Mouse (Mus musculus) liver (tissue): ENCODE measurements at regions not wholly inside any gene's neighbourhood (a gene's known extent, or its start where the extent isn't known, plus 50 kb on each side); places are given as distances from the start of the nearest gene placed in this dataset.

ENCODE experiments used
- DNase-seq: peaks from one replicate; pipeline ENCODE4 v3.0.0-alpha.2; 2020; ENCODE audit warnings: mixed read lengths

DNA sequence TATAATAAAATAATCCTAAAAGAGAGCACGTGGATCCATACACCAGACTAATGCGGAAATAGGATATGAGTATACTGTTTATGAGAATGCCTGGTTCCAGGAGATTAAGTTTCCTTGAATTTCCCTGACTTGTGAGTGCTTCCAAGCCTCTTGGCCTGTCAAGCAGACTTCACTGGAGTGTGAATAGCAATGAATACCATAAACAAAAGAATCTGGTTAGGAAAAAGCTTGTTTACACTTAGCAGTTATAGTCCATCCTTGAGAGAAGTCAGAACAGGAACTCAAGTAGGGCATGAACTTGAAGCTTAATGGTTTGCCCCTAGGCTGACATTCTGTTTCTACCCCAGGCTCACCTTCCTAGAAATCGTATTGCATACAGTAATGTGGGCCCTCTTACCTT, 368.8 kb downstream of the Wdr20rt start:
- DNase-seq: no peak

DNA sequence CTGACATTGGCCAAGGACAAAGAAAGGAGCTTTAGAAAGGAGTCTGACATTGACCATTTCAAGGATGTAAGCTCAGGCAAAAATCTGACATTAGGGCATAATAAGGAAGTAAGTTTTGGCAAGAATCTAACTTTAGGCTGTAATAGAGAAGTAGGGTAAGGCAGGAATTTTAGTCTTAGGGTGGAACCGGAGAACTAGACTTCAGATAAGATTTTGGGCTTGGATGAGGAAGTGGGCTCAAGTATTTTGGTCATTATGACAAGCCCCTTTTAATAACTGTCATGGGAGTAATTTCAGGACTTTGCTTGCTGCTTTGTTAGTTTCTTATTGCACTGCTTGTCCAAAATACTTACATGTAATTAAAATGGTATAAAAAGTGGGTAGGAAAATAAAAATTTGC, 418.9 kb downstream of the Wdr20rt start:
- no peak for DNase-seq

GRCm38 (mm10) chr12:65656772-65657171, 431.5 kb downstream of the Wdr20rt start:
- DNase-seq: no peak

DNA sequence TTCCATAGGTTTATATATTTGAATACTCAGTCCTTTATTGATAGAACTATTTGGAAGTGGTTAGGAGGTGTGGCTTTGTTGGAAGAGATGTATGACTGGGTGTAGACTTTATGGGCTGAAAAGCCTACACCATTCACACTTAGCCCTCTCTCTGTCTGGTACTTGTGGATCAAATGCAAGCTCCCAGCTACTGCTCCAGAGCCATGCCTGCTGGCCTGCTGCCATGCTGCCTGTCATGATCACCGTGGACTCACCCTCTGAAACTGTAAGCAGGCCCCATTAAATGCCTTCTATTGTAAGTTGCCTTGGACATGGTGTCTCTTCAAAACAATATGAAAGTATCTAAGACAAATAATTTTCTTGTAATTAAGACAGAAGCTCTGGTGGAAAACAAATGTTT, 446.4 kb downstream of the Wdr20rt start:
- no peak for DNase-seq

- DNase-seq: no peak
These were observed 447.9 kb downstream of the Wdr20rt start for GRCm38 (mm10) chr12:65673193-65673592.

- DNase-seq: no peak
These were observed 449.8 kb downstream of the Wdr20rt start for GRCm38 (mm10) chr12:65674916-65675660.

DNA sequence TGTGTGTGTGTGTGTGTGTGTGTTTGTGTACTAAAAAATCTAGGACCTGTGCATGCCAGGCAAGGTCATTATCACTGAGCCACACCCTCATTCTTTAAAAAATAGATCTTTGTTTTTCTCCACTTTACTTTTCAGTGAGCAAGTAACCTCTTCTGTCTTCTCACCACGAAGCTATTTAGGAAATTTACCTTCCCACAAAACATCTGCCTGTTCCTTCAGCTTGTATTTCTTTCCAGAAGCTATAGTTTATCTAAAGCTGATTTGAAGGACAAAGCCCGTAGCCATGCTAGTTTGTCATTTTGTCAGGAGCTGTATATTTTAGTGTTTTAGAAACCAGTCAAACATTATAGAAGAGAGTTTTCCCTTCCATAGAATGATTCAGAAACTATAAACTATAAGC, 455.0 kb downstream of the Wdr20rt start:
- no peak for DNase-seq

- DNase-seq: no peak
These were observed 456.5 kb downstream of the Wdr20rt start for GRCm38 (mm10) chr12:65681826-65682225.

DNA sequence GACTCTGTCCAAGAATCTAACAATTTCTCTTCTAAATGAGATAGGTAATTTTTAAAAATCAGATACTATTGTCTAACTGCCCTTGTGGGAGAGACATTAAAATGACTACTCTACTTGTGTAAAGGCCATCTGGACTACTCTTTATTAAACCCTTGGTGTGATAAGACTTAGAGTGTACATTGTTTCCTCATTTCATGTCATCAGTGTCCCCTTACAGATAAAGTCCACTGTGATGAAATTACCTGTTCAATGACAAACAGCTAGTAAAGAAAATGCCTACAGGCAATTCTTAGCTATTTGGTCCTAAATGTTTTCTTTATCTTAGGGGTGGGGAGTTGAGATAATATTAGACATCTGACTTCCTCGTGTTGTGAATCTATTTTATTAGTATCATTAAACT, 479.7 kb downstream of the Wdr20rt start:
- no peak for DNase-seq

DNA sequence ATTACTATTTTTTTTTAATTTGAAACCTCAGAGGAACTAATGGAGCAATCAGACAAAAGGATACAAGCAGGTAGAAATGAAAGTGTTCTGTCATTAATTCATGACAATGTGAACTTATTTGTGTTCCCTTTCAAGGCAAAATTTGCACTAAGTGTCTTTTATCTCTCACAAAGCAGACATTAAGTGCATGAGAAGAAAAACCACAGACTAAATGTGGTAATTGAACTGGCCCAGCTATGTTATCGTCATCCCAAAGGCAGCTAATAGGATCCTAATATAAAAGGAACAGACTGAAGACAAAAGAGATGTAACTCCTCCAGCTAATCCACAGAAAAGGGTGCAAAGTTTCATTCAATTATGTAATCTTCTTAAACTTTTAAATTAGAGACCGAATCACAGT, 487.0 kb downstream of the Wdr20rt start:
- no peak for DNase-seq
